Mouse (Mus musculus) adrenal gland, adult 2 months (tissue): ENCODE measurements around the gene Entpd1. TPM values are rescaled to one million over a fixed set of nuclear protein-coding genes. Genes with fewer than 3 reads are reported as not detected.
"Not testable (repeated sequence)": the region's sequence is repeated elsewhere in the genome, so short reads cannot be mapped to it uniquely, and the experiment has no call there.

Experiments used
- DNase-seq: peaks from one replicate; pipeline ENCODE4 v3.0.0; 2021
- long read RNA-seq: library from polyadenylated mRNA; stranded (forward); transcript quantifications from one replicate; pipeline ENCODE4 v2.0.0, GENCODE M21; 2021
- polyA plus RNA-seq: library from polyadenylated mRNA; depleted of rRNA; stranded (reverse); fragments of >200 nt; gene quantifications from 2 replicates; pipeline ENCODE4 v1.2.3, GENCODE M21; 2012; rRNA removed
- total RNA-seq, 2 experiments: library from RNA; stranded (reverse); gene quantifications; 2 replicates each; pipeline ENCODE4 v1.2.3; 2021

Entpd1 gene
- 10 to 100 TPM; 30.2 to 36.3 TPM for total RNA-seq
- 3.9 and 5.5 TPM in 2 replicates for polyA plus RNA-seq
- long read RNA-seq, full-length matches to known transcripts = 4 of 9 reads
- long read RNA-seq, partial matches to known transcripts = 1 of 9 reads
- long read RNA-seq, other reads (novel, unspliced or antisense) = 4 of 9 reads

DNA sequence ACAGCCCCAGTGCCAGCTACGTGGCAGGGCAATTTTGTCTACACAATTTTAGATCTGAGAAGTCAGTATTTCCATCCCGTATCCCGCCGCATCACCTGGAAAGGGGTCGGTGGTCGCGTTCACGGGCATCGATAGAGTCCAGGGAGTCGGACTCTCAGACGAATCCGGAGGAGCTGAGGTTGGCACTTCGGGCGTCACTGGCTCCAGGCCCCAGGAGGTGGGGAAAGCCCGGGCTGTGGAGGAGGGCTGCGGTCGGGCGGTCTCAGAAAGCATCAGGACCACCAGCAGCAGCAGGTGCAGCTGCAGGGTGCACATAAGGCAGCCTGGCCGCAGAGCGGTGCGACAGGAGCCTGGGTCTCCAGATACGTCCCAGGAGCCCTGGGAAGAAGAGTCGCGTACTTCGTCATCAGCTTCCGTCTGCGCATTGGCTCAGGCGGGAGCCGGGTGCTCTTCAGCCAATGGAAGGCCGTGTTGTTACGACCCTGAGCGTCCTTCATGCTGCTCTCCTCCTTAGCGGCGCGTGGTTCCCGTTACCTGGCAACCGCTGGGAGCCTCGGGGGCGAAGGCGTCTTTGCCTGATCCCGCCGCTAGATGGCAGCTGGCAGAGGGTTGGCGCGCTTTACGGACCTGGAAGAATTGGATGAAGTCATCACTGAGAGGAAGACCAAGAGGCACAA lies at the start of gene Entpd1, which contains the start of gene Tctn3:
Entpd1 (plus strand) TSS at position 537 of the 677 bp plus-strand sequence.
Tctn3 (minus strand) TSS at position 404 of the 677 bp plus-strand sequence.
- DNase-seq = peak; percentile 97

DNA sequence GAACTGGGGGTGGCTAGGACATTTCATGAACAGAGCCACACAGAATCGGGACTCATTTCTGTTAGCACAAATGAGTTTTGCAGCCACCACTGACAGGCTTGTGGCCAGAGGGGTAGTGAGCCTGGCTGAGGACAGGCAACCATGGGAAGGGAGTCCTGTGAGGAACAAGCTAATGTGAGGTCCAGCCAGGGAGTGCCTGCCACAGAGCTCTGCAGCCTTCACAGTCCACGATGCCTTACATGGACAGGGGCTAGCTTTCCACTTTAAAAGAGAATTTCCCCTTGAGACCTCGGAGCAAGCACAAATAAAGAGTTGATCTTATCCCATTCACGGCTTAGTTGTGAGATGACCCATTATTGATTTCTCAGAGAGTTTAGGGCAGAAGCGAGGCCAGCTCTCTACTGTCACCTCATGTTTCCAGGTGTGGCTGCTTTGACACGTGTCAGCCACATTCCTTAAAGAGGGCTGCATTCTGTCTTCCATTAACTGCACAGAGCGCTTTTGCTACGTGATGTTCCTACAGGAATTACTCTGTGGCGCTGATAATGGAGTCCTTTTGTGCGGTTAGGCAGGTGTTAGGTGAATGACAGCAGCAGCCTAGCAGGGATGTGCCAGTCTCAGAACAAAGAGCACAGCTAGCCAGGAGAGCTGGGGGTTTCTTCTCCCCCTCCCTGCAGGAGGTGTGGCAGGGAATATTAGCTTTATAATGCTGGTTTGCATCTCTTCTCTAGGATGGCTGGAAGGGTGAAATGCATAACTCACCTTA lies 48.1 kb upstream of the Entpd1 start:
- no peak for DNase-seq

DNA sequence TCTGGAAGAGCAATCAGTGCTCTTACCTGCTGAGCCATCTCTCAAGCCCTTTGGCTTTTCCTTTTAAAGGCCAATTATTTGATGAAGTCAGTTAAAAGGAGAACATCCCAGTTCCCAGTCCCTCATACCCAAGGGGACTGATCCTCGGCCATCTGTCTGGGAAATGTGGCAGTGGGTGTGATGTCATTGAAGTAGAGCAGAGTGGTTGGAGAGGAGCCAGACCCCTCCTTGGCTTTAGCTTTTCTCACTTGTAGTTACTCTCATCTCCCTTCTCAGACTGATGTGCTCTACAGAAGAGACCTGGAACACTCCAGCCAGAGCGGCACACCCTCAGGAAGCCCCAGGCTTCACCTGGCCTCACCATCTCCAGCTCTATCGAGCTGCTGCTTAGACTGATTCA lies 44.5 kb upstream of the Entpd1 start:
- DNase-seq = no peak

DNA sequence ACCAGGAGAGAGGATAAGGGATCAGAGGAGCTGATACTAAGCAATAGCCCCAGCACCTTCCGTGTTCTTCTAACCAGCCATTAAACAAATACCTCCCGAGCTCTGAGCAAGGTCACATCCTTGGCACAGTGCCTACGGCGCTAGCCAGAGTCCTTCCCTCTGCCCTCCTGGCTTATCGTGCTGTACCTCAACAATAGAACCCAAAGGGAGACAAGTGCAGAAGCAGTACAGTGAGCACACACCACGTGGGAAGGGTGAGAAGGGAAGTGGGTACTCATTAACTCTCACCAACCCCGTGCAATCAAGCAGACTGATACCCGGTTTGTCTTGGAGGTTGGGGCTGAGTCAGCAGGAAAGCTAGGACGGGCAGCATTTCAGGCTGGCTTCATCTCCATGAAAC lies 41.4 kb upstream of the Entpd1 start:
- DNase-seq = peak; percentile 78

DNA sequence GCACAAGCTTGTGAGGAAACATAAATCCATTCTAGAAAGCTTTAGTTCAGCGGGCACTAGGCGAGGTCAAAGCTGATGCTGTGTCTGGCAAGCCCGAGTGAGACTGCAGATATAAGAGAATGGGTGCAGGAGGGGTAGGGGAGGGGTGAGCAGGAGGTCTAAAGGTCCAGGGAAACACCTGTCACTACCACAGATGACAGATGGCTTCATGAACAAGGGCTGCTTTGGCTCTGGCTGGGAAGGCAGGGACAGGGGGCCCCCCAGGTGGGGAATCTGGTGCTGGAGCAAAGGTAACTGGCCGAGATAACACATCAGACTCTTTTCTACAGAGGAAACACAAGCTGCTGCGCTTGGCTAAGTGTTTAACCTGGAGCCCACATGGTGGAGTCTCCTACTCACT lies 36.7 kb upstream of the Entpd1 start:
- no peak for DNase-seq

DNA sequence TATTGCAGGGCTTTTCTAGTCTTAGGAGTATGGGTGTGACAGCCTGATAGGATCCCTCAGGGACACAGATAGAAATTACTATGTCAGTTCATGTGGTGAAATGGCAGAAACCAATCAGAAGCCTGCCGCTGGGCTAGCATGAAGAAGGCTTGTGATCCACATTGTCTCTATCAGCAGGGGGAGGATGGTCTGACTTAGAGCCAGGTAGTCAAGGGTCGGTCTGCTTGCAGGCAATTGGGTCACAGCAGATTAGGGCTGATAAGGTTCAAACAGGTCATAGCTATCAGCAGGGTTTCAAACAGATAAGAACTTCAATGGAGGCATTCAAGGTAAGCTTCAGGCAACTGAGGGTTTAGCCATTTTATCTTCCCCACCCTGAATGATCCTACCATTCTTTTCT lies 31.3 kb upstream of the Entpd1 start:
- no peak for DNase-seq

DNA sequence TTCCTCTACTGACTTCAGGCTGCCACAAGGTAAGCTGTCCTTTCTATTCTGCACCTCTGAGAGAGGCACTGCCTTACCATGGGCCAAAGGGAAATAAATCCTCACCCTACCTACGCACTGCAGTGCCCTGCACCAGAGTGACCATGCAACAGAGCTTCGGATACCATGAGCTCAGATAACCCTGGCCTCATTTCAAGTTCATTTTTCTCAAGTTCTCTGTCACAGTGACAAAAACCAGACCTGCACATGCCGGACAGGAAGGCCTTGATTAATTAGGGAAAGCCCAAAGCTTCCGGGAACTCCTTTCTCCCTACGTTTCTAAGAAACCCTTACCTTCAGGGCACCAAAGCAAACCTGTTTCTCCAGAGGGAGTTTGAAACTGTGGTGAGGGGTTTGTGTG lies 30.5 kb upstream of the Entpd1 start:
- DNase-seq = peak; percentile 32

DNA sequence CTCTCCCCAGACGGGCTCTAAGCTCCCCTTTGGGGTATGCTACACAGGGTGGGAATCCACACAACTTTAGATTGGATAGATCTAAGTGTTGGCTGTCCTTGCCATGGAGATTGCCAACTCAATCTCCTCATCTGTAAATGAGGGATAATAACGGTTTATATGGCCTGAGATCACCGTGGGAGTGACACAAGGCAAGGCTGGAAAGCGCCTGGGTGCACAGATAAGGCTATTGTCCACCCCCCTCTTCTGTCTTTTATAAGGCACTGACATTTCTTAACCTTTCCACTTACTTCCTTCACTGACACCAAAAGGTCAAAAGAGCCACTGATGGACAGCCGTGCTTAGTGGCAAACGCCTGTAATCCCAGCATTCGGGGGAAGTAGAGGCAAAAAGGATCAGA lies 25.3 kb upstream of the Entpd1 start:
- no peak for DNase-seq

DNA sequence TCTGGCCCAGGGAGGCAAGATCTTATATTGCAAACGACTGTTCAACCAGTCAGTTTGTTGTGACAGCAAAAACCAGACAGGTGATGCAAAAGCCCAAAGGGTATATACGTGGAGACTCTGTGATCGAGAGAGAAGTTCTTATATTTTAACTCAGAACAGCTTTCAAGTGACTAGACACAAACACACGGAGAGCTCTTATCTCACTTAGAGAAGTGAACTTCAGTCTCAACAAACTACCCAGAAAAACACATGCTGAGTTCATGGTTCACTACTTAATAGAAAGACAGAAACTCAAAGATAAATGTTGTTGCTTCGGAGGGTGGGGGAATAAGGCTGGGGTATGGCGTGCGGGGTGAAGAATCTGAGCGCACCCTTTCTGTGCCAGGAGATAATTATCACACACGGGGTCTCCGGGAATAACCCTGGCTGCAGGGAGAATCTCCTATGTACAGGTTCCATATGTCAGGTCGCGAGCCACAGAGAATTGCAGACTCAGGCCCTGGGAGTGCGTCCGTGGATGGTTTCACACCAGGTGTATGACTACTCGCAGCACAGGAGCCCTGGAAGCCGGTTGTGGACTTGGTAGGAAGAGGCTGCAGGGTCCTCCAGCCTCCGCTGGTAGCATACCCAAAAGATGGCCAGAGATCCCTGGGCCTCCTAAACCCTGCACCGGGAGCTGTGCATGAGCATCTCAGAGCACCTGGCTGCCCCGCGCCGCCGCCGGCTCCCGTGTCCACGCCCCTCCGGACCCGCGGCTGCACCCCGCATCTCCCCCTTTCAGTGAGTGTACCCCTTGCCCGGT lies 24.5 kb upstream of the Entpd1 start:
- DNase-seq = no peak

DNA sequence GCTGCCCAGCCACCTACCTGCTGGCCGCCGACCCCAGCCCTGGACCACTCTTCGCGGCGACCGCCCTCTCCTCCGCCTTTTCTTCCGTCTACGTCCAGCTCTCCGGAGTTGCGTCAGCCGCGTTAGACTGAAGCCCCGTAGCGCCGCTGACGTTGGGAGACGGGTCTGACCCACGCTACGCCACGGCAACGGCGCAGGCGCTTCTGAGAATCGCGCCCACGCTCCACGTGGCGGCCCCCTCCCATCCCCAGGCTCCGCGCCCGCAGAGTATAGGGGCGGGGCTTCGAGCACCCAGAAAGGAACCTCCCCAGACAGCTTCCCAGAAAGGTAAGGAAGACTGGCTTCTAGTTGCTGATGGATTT lies 23.9 kb upstream of the Entpd1 start, which contains the start of gene Aldh18a1:
Aldh18a1 (minus strand) TSS at position 171 of the 362 bp plus-strand sequence.
- DNase-seq = peak; percentile 96

DNA sequence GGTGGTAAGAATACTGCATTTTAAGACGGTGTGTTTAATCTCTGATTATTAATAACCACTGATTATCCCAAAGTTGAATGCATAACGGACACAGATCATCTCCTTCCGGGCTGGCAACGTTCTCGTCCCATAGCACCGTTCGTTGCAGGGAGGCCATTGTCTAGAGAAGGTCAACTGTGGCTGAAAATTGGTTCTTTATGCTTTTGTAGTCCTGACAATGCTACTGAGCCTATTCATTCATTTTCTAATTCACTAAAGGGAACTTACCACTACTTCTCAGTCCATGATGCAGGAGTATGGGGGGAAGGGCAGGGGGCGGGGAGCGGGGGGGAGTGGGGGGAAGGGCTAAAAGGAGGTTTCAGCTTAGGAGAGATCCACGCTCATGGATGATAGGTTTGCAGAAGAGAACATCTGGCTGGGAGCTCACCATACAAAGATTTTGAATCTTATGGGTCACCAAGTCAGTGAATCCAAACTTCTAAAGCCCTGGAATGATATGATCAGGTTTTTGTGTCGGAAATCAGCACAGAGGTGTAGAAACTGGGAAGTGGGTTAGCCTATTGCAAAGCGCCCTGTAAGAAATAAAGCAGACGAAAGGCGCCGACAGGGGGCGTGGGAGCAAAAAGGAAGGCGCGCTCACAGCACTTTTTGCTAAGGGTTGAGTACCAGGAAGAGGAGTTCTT lies 23.2 kb upstream of the Entpd1 start:
- peak; percentile 89 for DNase-seq

DNA sequence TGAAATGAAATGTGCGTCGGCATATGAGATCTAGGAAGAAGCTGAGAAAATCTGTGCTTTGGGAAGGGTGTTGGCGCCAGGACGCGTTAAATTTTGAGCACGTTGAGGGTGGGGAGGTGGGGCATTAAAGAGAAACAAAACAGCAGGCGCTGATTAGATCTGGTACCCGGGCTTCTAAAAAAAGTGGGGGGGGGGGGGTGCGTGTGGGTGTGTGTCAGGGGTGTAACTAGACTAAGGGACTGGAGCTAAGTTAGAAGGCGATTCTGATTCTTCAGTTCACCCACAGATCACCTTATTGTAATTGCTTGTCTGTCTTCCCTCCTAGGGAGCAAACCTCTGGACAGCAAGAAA lies 22.7 kb upstream of the Entpd1 start:
- no peak for DNase-seq

DNA sequence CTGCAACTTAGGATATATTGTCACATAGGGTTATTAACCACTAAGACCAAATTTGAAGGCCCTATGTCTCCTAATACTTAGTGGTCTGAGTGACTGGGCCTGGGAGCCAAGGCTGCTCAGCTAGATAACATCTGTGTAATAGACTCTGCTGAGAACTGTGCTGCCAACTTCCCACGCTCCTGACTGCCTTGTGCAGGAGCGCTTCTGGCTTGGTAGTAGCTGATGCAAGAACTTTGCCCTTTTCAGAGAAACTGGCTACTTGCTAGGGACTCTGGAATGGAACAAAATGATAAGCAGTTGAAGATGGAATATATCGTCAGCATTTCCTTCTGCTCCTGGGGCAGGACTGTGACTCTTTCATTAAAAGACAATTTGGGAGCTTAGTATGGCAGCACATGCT lies 16.9 kb upstream of the Entpd1 start:
- peak; percentile 11 for DNase-seq

DNA sequence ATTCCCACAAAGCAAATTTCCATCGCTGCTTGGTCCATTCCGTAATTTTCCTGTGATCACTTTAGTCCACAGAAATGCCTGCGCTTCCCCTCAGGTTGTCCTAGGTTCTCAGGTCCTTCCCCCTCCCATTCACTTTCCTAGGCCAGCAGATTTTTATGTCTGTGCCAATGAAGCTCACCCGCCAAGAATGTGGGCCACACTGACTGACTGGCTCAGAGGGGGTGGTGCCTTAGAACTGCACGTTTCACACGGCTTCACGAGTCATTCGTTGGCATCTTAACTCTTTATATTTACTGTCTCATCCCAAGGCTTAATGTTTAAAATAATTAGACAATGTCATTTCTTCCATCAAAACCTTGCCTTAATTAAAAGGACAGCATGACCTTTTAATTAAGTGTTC lies 16.3 kb upstream of the Entpd1 start:
- peak; percentile 43 for DNase-seq

DNA sequence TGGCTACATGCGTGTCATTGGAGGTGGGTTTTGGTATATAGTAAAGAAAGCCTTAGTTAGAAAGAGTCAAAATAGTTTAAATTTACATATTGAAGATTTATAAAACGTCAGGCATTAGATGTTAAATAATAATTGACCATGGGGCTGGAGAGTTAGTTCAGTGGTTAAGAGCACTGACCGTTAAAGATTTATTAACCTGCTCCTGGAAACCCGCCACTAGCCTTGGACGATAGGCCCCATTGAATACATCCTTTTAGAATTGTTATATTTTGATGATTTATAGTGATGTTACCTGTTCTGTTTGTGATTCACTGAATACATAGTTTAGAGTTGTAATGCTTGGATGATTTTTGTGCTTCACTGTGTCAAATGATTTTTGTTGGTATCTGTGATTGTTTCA lies 11.3 kb upstream of the Entpd1 start:
- DNase-seq = not testable (repeated sequence)

DNA sequence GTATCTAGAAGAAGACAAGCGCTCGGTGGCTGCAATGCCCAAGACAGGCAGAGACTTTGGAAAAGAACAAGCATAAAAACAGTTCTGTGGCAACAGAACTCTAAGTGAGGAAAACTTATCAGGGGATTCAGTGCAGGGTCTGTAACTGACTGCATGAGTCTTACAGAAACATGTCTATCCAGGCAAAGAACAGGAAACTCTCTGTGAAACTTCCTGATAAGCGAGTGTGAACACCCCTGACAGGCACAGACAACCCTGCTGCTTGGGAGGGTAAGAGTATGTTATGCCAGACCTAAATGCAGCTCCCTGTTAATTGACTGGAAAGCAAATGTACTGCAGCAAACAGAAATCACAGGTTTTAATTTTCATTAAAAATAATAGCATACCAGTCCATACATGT lies 10.3 kb upstream of the Entpd1 start:
- no peak for DNase-seq

DNA sequence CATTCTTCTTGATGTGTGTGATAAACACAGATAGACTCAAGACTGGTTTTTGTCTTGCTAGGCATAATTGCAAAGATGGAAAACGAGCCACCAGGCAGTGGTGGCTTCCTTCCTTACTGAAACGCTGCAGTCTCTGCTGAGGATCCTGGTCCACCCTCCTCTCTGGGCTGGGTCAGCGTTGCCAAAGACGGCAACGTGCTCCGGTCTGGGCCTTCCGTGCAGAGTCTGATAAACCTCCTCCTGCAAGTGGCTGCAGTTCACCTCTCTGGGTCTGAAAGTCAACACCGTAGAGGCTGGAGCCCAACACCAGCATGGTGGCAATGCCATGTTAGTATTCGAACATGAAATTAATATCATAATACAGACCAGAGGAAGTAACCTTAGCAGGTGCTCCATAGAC lies 7.0 kb upstream of the Entpd1 start:
- DNase-seq = no peak

DNA sequence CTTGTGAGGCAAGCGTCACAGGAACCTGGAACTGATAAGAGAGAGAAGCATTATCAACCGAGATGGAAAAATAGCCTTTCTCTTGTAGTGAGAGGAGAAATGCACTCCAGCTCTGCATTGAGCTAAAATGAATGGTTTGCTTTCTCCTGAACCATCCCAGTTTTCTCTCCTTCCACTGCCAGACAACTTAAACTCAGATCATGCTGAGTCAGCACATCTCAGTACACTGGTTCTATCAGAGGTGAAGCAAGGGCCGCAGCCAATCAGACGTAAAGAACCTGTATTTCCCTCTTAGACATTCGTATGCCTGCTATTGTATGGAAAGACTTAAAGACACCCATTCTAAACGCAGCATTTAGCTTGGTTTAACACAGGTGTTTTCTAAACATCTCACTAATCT lies 4.5 kb upstream of the Entpd1 start:
- no peak for DNase-seq

DNA sequence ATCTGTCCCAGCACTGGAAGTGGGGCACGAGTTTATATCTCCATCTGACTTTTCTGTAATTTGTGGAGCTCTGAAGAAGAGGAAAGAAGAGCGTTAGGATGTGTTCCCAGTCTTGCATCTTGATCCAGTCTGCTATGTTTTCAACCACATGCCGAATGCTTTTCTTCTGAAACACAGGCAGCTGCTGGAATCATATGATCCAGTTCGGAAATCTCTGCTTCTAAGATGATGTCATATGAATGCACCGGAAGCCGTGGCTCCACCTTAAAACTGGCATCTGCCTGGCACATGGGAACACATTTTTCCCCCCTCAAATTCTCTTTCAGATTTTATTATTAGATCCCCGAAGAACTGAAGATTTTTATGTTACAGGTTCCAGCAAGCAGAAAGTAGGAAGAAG lies 2.6 kb downstream of the Entpd1 start:
- DNase-seq = no peak

DNA sequence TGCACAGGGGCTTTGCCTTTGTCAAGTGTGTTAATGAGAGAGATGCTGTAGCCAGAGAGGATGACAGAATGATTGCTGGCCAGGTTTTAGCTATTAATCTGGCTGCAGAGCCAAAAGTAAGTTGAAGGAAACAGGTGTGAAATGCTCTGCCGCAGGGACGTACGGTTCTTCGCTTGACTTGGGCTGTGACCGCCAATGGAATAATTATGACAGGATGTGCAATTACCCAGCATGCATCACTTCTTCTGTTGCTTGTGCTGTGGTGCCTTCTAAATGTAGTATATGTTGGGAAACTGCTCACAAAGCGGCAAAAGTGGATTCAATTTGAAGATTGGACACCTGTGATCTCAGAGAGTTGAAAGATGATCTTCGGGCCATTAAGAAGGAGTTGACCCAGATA lies 3.9 kb downstream of the Entpd1 start:
- no peak for DNase-seq

DNA sequence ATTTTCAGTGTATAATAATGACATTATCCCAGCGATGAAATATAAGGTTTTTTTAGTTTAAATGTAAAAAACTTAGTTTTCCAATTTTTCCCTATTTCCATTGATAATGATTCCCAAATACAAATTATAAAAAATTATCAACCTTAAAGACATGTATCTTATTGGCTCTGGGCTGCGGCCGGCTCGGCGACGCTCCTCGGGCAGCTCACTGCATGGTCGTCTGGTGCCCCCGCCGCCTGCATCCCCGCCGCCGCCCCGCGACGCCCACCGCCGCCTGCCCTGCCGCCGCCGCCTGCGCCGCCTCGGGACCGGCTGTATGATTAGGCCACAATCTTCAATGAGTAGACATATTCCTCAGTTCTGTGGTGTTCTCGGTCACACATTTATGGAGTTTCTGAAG lies 9.4 kb downstream of the Entpd1 start:
- not testable (repeated sequence) for DNase-seq

DNA sequence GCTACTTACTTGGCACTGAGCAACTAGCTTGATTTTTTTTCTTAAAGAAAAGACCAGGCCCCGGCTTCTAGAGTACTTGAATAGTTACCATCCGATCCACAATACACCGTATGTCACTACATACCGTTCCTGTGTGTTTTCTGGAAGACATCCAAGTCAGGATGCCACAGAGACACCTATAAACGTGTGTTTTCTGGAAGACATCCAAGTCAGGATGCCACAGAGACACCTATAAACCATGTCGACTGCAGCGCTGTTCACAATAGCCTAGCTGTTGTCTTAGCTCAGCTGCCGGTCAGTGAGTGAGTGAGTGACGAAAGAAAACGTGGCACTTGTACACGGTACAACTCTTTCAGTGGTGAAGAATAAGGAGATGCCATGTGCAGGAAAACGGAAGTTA lies 13.8 kb downstream of the Entpd1 start:
- DNase-seq = no peak
